26 mouse cellular contexts compared by ENCODE assay signal in the genomic region with DNA sequence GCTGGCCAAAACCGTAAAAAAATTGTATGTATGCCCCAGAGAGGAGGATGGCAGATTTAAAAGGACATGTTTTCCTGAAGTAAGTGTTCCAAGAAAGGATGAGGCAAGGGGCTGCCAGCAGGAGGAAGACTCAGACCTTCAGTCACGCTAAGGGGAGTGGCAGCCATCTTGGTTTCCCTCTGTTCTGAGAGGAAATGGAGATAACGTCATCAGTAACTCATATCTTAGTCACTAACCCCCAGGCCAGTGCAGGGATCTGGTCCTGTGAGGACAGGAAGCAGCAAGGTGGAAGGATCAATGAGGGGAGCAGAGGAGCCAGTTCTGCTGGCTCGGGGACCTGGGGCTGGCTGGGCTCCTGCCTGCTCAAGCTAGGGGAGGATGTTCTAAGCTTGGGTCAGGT.
"Had no signal": no experiment of that assay in that cellular context is flagged by ENCODE, and none has a peak within 500 bp of the region (broad histone marks: within the 10 kb centered on the region; RNA-seq: fewer than 3 reads in every experiment).

No protein-coding gene starts in this region.

- H3K36me3 ChIP-seq: embryonic facial prominence, embryonic 10.5 days; embryonic facial prominence, embryonic 12.5 days; embryonic facial prominence, embryonic 13.5 days; embryonic facial prominence, embryonic 15.5 days; forebrain, embryonic 10.5 days; forebrain, embryonic 12.5 days; forebrain, embryonic 15.5 days; heart, embryonic 10.5 days had no signal

- H3K4me1 ChIP-seq: embryonic facial prominence, embryonic 10.5 days; embryonic facial prominence, embryonic 12.5 days; embryonic facial prominence, embryonic 13.5 days; embryonic facial prominence, embryonic 15.5 days; forebrain, embryonic 10.5 days; forebrain, embryonic 12.5 days; forebrain, embryonic 13.5 days; forebrain, embryonic 15.5 days; heart, embryonic 10.5 days had no signal

- H3K4me3 ChIP-seq: embryonic facial prominence, embryonic 10.5 days; embryonic facial prominence, embryonic 12.5 days; embryonic facial prominence, embryonic 13.5 days; embryonic facial prominence, embryonic 15.5 days; erythroblast, embryonic 14.5 days; forebrain, embryonic 10.5 days; forebrain, embryonic 12.5 days; forebrain, embryonic 13.5 days; forebrain, embryonic 15.5 days; gastrocnemius, adult 2 months; heart, adult 2 months; heart, embryonic 10.5 days had no signal

- H3K9ac ChIP-seq: embryonic facial prominence, embryonic 12.5 days; embryonic facial prominence, embryonic 13.5 days; embryonic facial prominence, embryonic 15.5 days; forebrain, embryonic 12.5 days; forebrain, embryonic 13.5 days; forebrain, embryonic 15.5 days had no signal

- H3K9me3 ChIP-seq: embryonic facial prominence, embryonic 10.5 days; embryonic facial prominence, embryonic 12.5 days; embryonic facial prominence, embryonic 13.5 days; embryonic facial prominence, embryonic 15.5 days; forebrain, embryonic 10.5 days; forebrain, embryonic 12.5 days; forebrain, embryonic 13.5 days; forebrain, embryonic 15.5 days; heart, embryonic 10.5 days had no signal

- H3K27ac ChIP-seq: embryonic facial prominence, embryonic 10.5 days; embryonic facial prominence, embryonic 12.5 days; embryonic facial prominence, embryonic 13.5 days; embryonic facial prominence, embryonic 15.5 days; forebrain, embryonic 10.5 days; forebrain, embryonic 12.5 days; forebrain, embryonic 13.5 days; forebrain, embryonic 15.5 days; gastrocnemius, adult 2 months; heart, adult 2 months; heart, embryonic 10.5 days had no signal

- H3K4me2 ChIP-seq: embryonic facial prominence, embryonic 12.5 days; embryonic facial prominence, embryonic 13.5 days; embryonic facial prominence, embryonic 15.5 days; forebrain, embryonic 12.5 days; forebrain, embryonic 13.5 days; forebrain, embryonic 15.5 days; heart, embryonic 11.5 days had no signal

- DNase-seq: cerebellum, adult 9-11 months; cerebellum, postnatal 10 days; cerebellum, postnatal 14 days; cerebellum, postnatal 25 days; cerebellum, postnatal 36 days; embryo, embryonic 11 days; gastrocnemius, adult 2 months; gastrocnemius, postnatal 10 days; gastrocnemius, postnatal 14 days; gastrocnemius, postnatal 25 days; gastrocnemius, postnatal 36 days; heart, adult 18-20 months; heart, adult 2 months had no signal

- ATAC-seq: forebrain, embryonic 13.5 days; forebrain, embryonic 14.5 days; forebrain, embryonic 15.5 days; forebrain, embryonic 16.5 days had no signal

- H3K27me3 ChIP-seq: embryonic facial prominence, embryonic 12.5 days; embryonic facial prominence, embryonic 13.5 days; embryonic facial prominence, embryonic 15.5 days; forebrain, embryonic 12.5 days; forebrain, embryonic 13.5 days; forebrain, embryonic 15.5 days had no signal
